Mouse (Mus musculus) CH12F3 (cell line): ENCODE data around the gene Caly.

Experiments
- in situ Hi-C: fragments of 300-500 bp; cut with MboI; formaldehyde crosslinking; loops from 2 replicates; pipeline ENCODE4 v1.14.3; 2020; ENCODE audit warnings: low sequenced_read_pairs

Gene Caly

GRCm38 (mm10) chr7:140082242-140082678 is at the start of gene Caly:
Gene Caly (minus strand): TSS chr7:140082548.
- in situ Hi-C loops = loop anchor here (5.0 kb wide), 1 partner anchor 60 kb away; no protein-coding TSS in a partner anchor

GRCm38 (mm10) chr7:140127911-140128310 is 45.6 kb upstream of the Caly start:
- in situ Hi-C loops = no loop called here

GRCm38 (mm10) chr7:140126934-140127333 is 44.6 kb upstream of the Caly start:
- in situ Hi-C loops = no loop called here

- in situ Hi-C loops = no loop called here
These were observed 43.6 kb upstream of the Caly start for GRCm38 (mm10) chr7:140126022-140126350.

GRCm38 (mm10) chr7:140125278-140126021 is 43.1 kb upstream of the Caly start:
- in situ Hi-C loops = no loop called here

- in situ Hi-C loops = no loop called here
These were observed 42.0 kb upstream of the Caly start for GRCm38 (mm10) chr7:140124382-140124781.

GRCm38 (mm10) chr7:140122765-140123164 is 40.4 kb upstream of the Caly start:
- in situ Hi-C loops = no loop called here

GRCm38 (mm10) chr7:140121338-140121910 is 39.1 kb upstream of the Caly start:
- in situ Hi-C loops = no loop called here

- in situ Hi-C loops = no loop called here
These were observed 38.1 kb upstream of the Caly start for GRCm38 (mm10) chr7:140120484-140120883.

GRCm38 (mm10) chr7:140116329-140117054 is 34.1 kb upstream of the Caly start, which contains the start of gene Echs1:
Gene Echs1 (minus strand): TSS chr7:140116476.
- in situ Hi-C loops = no loop called here

- in situ Hi-C loops = no loop called here
These were observed 33.4 kb upstream of the Caly start, which contains the start of gene Paox for GRCm38 (mm10) chr7:140115583-140116328. Gene Paox (plus strand): TSS chr7:140115799.

- in situ Hi-C loops = no loop called here
These were observed 29.6 kb upstream of the Caly start for GRCm38 (mm10) chr7:140111943-140112342.

GRCm38 (mm10) chr7:140104009-140104408 is 21.7 kb upstream of the Caly start:
- in situ Hi-C loops = no loop called here

- in situ Hi-C loops = no loop called here
These were observed 19.9 kb upstream of the Caly start, which contains the start of gene Fuom for GRCm38 (mm10) chr7:140101993-140102860. Gene Fuom (minus strand): TSS chr7:140102441.

GRCm38 (mm10) chr7:140101498-140101897 is 19.1 kb upstream of the Caly start:
- in situ Hi-C loops = no loop called here

GRCm38 (mm10) chr7:140098466-140098865 is 16.1 kb upstream of the Caly start:
- in situ Hi-C loops = no loop called here

GRCm38 (mm10) chr7:140096055-140096454 is 13.7 kb upstream of the Caly start:
- in situ Hi-C loops = no loop called here

- in situ Hi-C loops = no loop called here
These were observed 13.2 kb upstream of the Caly start for GRCm38 (mm10) chr7:140095556-140095955.

GRCm38 (mm10) chr7:140094954-140095353 is 12.6 kb upstream of the Caly start:
- in situ Hi-C loops = no loop called here

- in situ Hi-C loops = no loop called here
These were observed 10.7 kb upstream of the Caly start, which contains the start of gene Prap1 for GRCm38 (mm10) chr7:140092924-140093528. Gene Prap1 (plus strand): TSS chr7:140093395.
